Mouse (Mus musculus) forebrain, postnatal 0 days (tissue): ENCODE data around the gene Litaf. TPM values are rescaled to one million over a fixed set of nuclear protein-coding genes. Genes with fewer than 3 reads are reported as not detected.
A peak's percentile ranks its signal among the peaks of the same experiment; 100 is the strongest.

Source experiments
- ATAC-seq: fragments of 200-750 bp; cut with Nextera tagmentation; 2 replicates; pipeline ENCODE4 v1.8.0; 2017; ENCODE audit warnings: mild to moderate bottlenecking, moderate library complexity
- DNase-seq: peaks from one replicate; pipeline ENCODE4 v3.0.0-alpha.2; 2015
- H3K27ac ChIP-seq: fragments of 300-500 bp; sonication (generic); 2 replicates; pipeline ENCODE4 v1.5.1; 2014; ENCODE audit warnings: low read depth, mild to moderate bottlenecking, antibody characterized with exemption, low read length, moderate library complexity, mixed read lengths
- H3K27me3 ChIP-seq: fragments of 300-500 bp; sonication (generic); 2 replicates; pipeline ENCODE4 v1.6.1; 2014; ENCODE audit warnings: mild to moderate bottlenecking, low read length, mixed read lengths; ENCODE audit not compliant: insufficient read depth
- H3K36me3 ChIP-seq: fragments of 300-500 bp; sonication (generic); 2 replicates; pipeline ENCODE4 v1.6.1; 2014; ENCODE audit warnings: mild to moderate bottlenecking, moderate library complexity; ENCODE audit not compliant: insufficient read depth
- H3K4me1 ChIP-seq: fragments of 300-500 bp; sonication (generic); 2 replicates; pipeline ENCODE4 v1.6.1; 2014; ENCODE audit warnings: antibody characterized with exemption; ENCODE audit not compliant: insufficient read depth
- H3K4me2 ChIP-seq: fragments of 300-500 bp; sonication (generic); 2 replicates; pipeline ENCODE4 v1.6.1; 2014; ENCODE audit warnings: low read depth, mild to moderate bottlenecking, moderate library complexity
- H3K4me3 ChIP-seq: fragments of 300-500 bp; sonication (generic); 2 replicates; pipeline ENCODE4 v1.5.1; 2014; ENCODE audit warnings: low read depth, low read length, mixed read lengths
- H3K9ac ChIP-seq: fragments of 300-500 bp; sonication (generic); 2 replicates; pipeline ENCODE4 v1.6.1; 2014; ENCODE audit warnings: mild to moderate bottlenecking
- H3K9me3 ChIP-seq: fragments of 300-500 bp; sonication (generic); 2 replicates; pipeline ENCODE4 v1.6.1; 2016; ENCODE audit warnings: low read length
- CTCF ChIP-seq: sonication (generic); IDR thresholded peaks from 2 replicates; pipeline ENCODE4 v1.5.1; 2016; ENCODE audit warnings: antibody characterized with exemption, control low read depth, low read depth
- WGBS: fragments of 180-500 bp; shearing (Covaris S2); extraction: QIAGEN DNeasy Blood & Tissue Kit; methylation state at CpG from one replicate; pipeline ENCODE4 v1.1.7; 2014; 5-methylcytosine and 5-hydroxymethylcytosine counted together
- polyA plus RNA-seq: library from polyadenylated mRNA; unstranded; fragments of >200 nt; fragmentation: Nextera tagmentation; extraction: Ambion mirVana; gene quantifications from 2 replicates; pipeline ENCODE4 v1.2.1, GENCODE M21; 2015
- total RNA-seq: library from RNA; depleted of rRNA; stranded (reverse); fragments of >200 nt; gene quantifications from 2 replicates; pipeline ENCODE4 v1.2.3, GENCODE M21; 2014

Litaf gene
- total and polyA plus RNA-seq, 2 experiments from 2014 or later = 16.9 to 24.0 TPM

DNA sequence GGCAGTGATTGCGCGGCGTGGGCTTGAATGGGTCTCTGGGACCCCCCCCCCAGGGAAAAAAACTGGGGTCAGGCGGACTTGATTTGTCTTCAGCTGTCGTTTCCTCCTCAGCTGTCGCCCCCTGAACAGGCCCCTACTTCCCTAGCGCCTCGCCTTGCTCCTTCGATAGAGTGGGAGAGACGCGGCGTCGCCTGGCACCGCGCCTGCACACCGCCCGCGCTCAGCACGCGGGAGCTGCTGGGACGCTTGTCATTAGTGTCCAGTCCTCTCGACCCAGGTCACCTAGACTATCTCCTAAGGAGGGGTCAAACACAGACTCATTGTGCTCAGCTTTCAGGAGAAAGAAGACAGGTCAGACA lies 855 bp upstream of the Litaf start:
- peak overlapping the region; percentile 90 for H3K4me3 ChIP-seq

DNA sequence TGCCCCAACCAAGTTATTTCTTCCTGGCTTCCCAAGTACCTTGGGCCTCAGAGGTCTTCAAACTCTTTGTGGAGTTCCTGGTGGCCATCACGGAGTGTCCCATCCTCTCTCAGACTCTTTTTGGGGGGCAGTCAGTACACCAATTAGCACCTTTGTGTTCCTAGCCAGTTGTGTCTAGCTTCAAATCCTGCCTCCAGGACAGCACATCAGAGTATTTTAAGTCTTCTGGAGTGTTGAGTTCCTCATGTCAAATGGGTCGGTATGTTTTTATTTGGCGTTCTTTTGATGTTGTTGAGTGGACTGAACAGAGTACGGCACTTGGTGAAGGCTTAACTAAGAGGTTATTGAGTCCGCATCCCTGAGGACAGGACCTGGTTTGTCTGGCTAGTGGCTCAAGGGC lies 526 bp downstream of the Litaf start:
- 43% methylated on average over 5 of the region's 5 CpGs for WGBS
- no peaks in the 10 kb centered on the region for H3K9me3 ChIP-seq
- peak overlapping the region; percentile 74 for H3K4me2 ChIP-seq
- peaks cover 37% of the 10 kb centered on the region for H3K4me1 ChIP-seq
- TF ChIP-seq CTCF = no peak
- DNase-seq (no peak), ATAC-seq (no peak)
- H3K27me3 ChIP-seq = no peaks in the 10 kb centered on the region
- peak overlapping the region; percentile 90 for H3K4me3 ChIP-seq
- no peaks in the 10 kb centered on the region for H3K36me3 ChIP-seq
- peak overlapping the region; percentile 100 for H3K9ac ChIP-seq
- peak overlapping the region; percentile 96 for H3K27ac ChIP-seq

More for the DNA sequence above, 855 bp upstream of the Litaf start:
- H3K27ac ChIP-seq = peak overlapping the region; percentile 96
- peak overlapping the region; percentile 74 for H3K4me2 ChIP-seq
- no peaks in the 10 kb centered on the region for H3K27me3 ChIP-seq
- peaks cover 37% of the 10 kb centered on the region for H3K4me1 ChIP-seq
- TF ChIP-seq CTCF = no peak
- ATAC-seq = peak; percentile 30
- peak overlapping the region; percentile 100 for H3K9ac ChIP-seq
- H3K36me3 ChIP-seq = 0 out of 2 replicates have a peak, but pooled peaks cover 7% of the 10 kb centered on the region
- DNase-seq = peak; percentile 81
- 1% methylated on average over 22 of the region's 22 CpGs for WGBS
- H3K9me3 ChIP-seq = no peaks in the 10 kb centered on the region

DNA sequence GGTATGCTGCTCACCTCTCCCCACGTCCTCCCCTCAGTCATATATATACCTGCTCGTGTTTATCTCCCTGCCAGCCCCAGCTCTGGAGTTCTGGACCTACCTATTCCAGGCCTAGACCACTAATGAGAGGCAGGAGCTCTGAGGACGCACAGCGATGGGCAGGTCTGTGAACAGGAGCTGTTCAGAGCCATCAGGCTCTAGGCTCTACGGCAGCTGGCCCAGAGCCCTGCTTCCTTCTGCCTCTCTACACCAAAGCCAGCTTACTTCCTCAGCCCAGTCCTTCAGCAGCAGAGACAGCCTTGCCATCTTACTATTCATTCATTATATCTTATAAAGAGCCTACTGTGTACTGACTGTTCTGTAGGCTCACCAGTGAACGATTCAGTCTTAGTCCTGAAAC lies 1.2 kb downstream of the Litaf start:
- DNase-seq = no peak
- Histone ChIP-seq H3K27me3 (no peaks in the 10 kb centered on the region), H3K4me2 (no peak overlapping the region), H3K4me3 (no peak overlapping the region), H3K4me1 (peaks cover 36% of the 10 kb centered on the region), H3K9ac (no peak overlapping the region), H3K9me3 (no peaks in the 10 kb centered on the region), H3K36me3 (no peaks in the 10 kb centered on the region), H3K27ac (no peak overlapping the region)
- WGBS = 80% methylated on average over 6 of the region's 6 CpGs
- TF ChIP-seq CTCF = no peak
- ATAC-seq = no peak

DNA sequence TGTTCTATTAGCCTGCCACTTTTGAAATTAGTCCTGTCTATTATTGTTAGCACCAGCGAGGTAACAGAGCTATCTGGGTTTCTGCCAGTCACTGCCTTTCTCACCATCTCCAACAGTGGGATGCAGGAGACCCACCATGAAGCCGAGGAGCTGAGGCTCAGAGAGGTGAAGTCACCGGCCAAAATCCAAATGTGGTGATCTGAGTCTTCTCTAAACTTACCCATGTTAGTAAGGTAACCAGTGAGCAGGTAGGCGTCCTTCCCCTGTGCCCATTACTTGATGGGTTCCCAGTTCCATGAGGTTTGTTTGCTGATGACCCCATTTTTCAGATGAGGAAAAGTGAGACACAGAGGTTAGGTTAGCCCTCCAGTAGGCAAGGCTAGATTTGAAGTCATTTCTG lies 1.6 kb downstream of the Litaf start:
- Histone ChIP-seq H3K9me3 (no peaks in the 10 kb centered on the region), H3K4me1 (peaks cover 32% of the 10 kb centered on the region), H3K36me3 (no peaks in the 10 kb centered on the region), H3K9ac (no peak overlapping the region), H3K27ac (no peak overlapping the region), H3K27me3 (no peaks in the 10 kb centered on the region), H3K4me3 (no peak overlapping the region), H3K4me2 (no peak overlapping the region)
- ATAC-seq (no peak), DNase-seq (no peak)
- TF ChIP-seq CTCF = no peak
- 85% methylated on average over 4 of the region's 4 CpGs for WGBS

DNA sequence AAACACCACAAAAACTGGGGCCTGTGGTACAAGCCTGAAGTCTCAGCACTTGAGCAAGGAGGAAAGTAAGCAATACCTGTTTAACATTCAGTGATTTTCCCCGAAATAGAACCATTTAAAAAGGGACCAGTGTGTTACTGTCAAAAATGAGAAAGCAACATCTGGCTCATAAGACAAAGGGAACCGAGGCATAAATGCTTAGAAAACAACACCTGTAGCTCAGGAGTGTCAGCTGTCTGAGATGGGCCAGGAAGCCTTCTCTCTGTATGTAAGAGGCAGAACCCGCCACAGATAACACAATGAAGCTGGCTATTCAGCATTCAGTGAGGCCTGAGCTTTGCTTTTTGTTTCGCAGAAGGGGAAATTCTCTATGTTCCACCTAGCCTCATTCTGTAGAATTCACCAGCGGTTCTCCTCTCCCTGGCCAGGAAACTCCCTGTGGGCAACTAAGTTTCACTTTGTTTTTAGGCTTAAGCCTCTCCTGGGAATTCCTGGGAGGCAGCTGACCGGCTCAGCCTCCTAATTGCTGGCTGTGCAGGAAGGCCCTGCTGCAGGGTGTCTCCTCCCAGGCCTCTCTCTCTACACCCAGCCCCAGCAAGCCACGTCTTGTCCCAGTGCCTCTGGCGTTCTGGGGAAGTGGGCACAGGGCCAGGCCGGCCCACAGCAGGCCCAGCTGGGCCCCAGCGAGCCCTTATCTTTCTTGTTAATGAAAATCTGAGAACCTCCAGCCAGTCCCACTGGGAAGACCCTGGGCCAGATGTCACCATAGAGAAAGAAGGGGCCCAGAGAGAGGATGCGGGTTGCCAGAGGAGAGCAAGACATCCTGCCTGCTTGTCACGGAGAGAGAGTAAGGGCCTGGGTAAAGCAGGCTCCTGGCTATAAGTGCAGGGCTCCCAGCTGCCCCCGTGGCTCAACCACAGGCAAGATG lies 2.9 kb downstream of the Litaf start:
- Histone ChIP-seq H3K9ac (no peak overlapping the region), H3K4me1 (peaks cover 19% of the 10 kb centered on the region), H3K27me3 (no peaks in the 10 kb centered on the region), H3K36me3 (no peaks in the 10 kb centered on the region), H3K9me3 (no peaks in the 10 kb centered on the region), H3K4me2 (no peak overlapping the region), H3K27ac (peak overlapping the region; percentile 45), H3K4me3 (no peak overlapping the region)
- 16% methylated on average over 13 of the region's 13 CpGs for WGBS
- DNase-seq (no peak), ATAC-seq (no peak)
- no peak for TF ChIP-seq CTCF

- Histone ChIP-seq H3K27me3 (no peaks in the 10 kb centered on the region), H3K4me2 (no peak within 1 kb of the TSS), H3K9ac (no peak within 1 kb of the TSS), H3K9me3 (no peaks in the 10 kb centered on the region), H3K27ac (no peak within 1 kb of the TSS), H3K4me1 (peaks cover 10% of the 10 kb centered on the region; the same call in 1 of the 2 replicates), H3K4me3 (no peak within 1 kb of the TSS), H3K36me3 (no peaks in the 10 kb centered on the region)
- ATAC-seq (no peak), DNase-seq (no peak)
- no peak for TF ChIP-seq CTCF
- WGBS = 84% methylated on average over 4 of the region's 4 CpGs
These were observed 5.3 kb downstream of the Litaf start, which contains the start of gene Snn for GRCm38 (mm10) chr16:11060645-11061044. Gene Snn, plus strand, starts transcription at chr16:11060945.

GRCm38 (mm10) chr16:11055916-11056315 lies 10.0 kb downstream of the Litaf start:
- WGBS = 59% methylated on average over 5 of the region's 5 CpGs

More at GRCm38 (mm10) chr16:11055916-11056315, 10.0 kb downstream of the Litaf start:
- no peaks in the 10 kb centered on the region for H3K4me1 ChIP-seq
- peak; percentile 25; the same call in 1 of the 2 replicates for ATAC-seq
- no peak overlapping the region for H3K4me3 ChIP-seq
- H3K27ac ChIP-seq = no peak overlapping the region
- no peaks in the 10 kb centered on the region for H3K27me3 ChIP-seq
- H3K9me3 ChIP-seq = no peaks in the 10 kb centered on the region
- H3K9ac ChIP-seq = no peak overlapping the region
- no peak for DNase-seq
- H3K36me3 ChIP-seq = no peaks in the 10 kb centered on the region
- TF ChIP-seq CTCF = no peak
- no peak overlapping the region for H3K4me2 ChIP-seq
